Mouse (Mus musculus) MEL (cell line): ENCODE results near the gene Zfp524. TPM values are rescaled to one million over a fixed set of nuclear protein-coding genes. Genes with fewer than 3 reads are reported as not detected.

ENCODE experiments used
- DNase-seq: peaks from one replicate; pipeline ENCODE4 v3.0.0; 2011; ENCODE audit warnings: low read depth, low spot score
- H3K27ac ChIP-seq: 2 replicates; pipeline ENCODE4 v1.5.1; 2012; ENCODE audit warnings: low read depth, mild to moderate bottlenecking, control low read depth, low read length, moderate library complexity; ENCODE audit not compliant: control insufficient read depth
- H3K27me3 ChIP-seq, 2 experiments: fragments of 150-350 bp in 1 of 2; sonication (generic) in 1 of 2; 2 replicates each; pipeline ENCODE4 v1.6.1; 2012; ENCODE audit warnings: low read length in 2 of 2, mild to moderate bottlenecking in 2 of 2, improper control_type of control experiment in 1 of 2, moderate library complexity in 1 of 2; ENCODE audit not compliant: insufficient read depth in 2 of 2, control insufficient read depth in 1 of 2
- H3K36me3 ChIP-seq, 2 experiments: 2 replicates each; pipeline ENCODE4 v1.6.1; 2012 to 2014; ENCODE audit warnings: low read length in 2 of 2, improper control_type of control experiment in 1 of 2, inconsistent platforms in 1 of 2, mild to moderate bottlenecking in 1 of 2; ENCODE audit not compliant: insufficient read depth in 2 of 2, control insufficient read depth in 1 of 2
- H3K4me1 ChIP-seq, 2 experiments: fragments of 150-350 bp in 1 of 2; sonication (generic) in 1 of 2; 2 replicates each; pipeline ENCODE4 v1.6.1; 2012; ENCODE audit warnings: low read length in 2 of 2, improper control_type of control experiment in 1 of 2, mild to moderate bottlenecking in 1 of 2; ENCODE audit not compliant: insufficient read depth in 2 of 2, control insufficient read depth in 1 of 2
- H3K4me3 ChIP-seq, 2 experiments: fragments of 150-350 bp in 1 of 2; sonication (generic) in 1 of 2; 2 replicates each; pipeline ENCODE4 v1.5.1; 2012; ENCODE audit warnings: low read depth in 2 of 2, low read length in 2 of 2, mild to moderate bottlenecking in 2 of 2, moderate library complexity in 2 of 2, control low read depth in 1 of 2, improper control_type of control experiment in 1 of 2; ENCODE audit not compliant: control insufficient read depth in 1 of 2, insufficient read depth in 1 of 2
- H3K79me2 ChIP-seq: 2 replicates; pipeline ENCODE4 v1.6.1; 2012; ENCODE audit warnings: mild to moderate bottlenecking, low read length, moderate library complexity; ENCODE audit not compliant: control insufficient read depth, poor library complexity, insufficient read depth
- H3K9ac ChIP-seq: 2 replicates; pipeline ENCODE4 v1.6.1; 2012; ENCODE audit warnings: low read depth, mild to moderate bottlenecking, control low read depth, low read length, moderate library complexity; ENCODE audit not compliant: control insufficient read depth, poor library complexity, severe bottlenecking
- H3K9me3 ChIP-seq: fragments of 150-350 bp; sonication (generic); replicated peaks from 2 replicates; pipeline ENCODE4 v1.6.1; 2012; ENCODE audit warnings: mild to moderate bottlenecking, low read length, improper control_type of control experiment, moderate library complexity; ENCODE audit not compliant: insufficient read depth
- CHD1 ChIP-seq: IDR thresholded peaks from 2 replicates; pipeline ENCODE4 v1.6.1; 2012; ENCODE audit warnings: low read depth, mild to moderate bottlenecking, inconsistent platforms, low read length, improper control_type of control experiment
- CHD2 ChIP-seq: IDR thresholded peaks from 2 replicates; pipeline ENCODE4 v1.6.1; 2011; ENCODE audit warnings: low read length, improper control_type of control experiment
- CTCF ChIP-seq, 3 experiments: IDR thresholded peaks in 2 of 3; conservative IDR thresholded peaks in 1 of 3; 2 replicates each; pipeline ENCODE4 v1.5.1; 2011 to 2012; ENCODE audit warnings: low read length in 3 of 3, low read depth in 2 of 3, mild to moderate bottlenecking in 2 of 3, improper control_type of control experiment in 1 of 3, inconsistent platforms in 1 of 3, mixed read lengths in 1 of 3, moderate library complexity in 1 of 3; ENCODE audit not compliant: control insufficient read depth in 1 of 3, insufficient read depth in 1 of 3, poor library complexity in 1 of 3, severe bottlenecking in 1 of 3
- HCFC1 ChIP-seq: IDR thresholded peaks from 2 replicates; pipeline ENCODE4 v1.6.1; 2012; ENCODE audit warnings: low read depth, mild to moderate bottlenecking, inconsistent platforms, low read length, improper control_type of control experiment, moderate library complexity
- JUND ChIP-seq: IDR thresholded peaks from 2 replicates; pipeline ENCODE4 v1.6.1; 2011; ENCODE audit warnings: low read depth, mild to moderate bottlenecking, improper control_type of control experiment, low read length
- MAFK ChIP-seq: IDR thresholded peaks from 2 replicates; pipeline ENCODE4 v1.6.1; 2011; ENCODE audit warnings: low read depth, mild to moderate bottlenecking, low read length, improper control_type of control experiment, borderline replicate concordance
- MAX ChIP-seq: IDR thresholded peaks from 2 replicates; pipeline ENCODE4 v1.6.1; 2011; ENCODE audit warnings: low read length, improper control_type of control experiment
- MEF2A ChIP-seq: IDR thresholded peaks from 2 replicates; pipeline ENCODE4 v1.6.1; 2014; ENCODE audit warnings: low read depth, mild to moderate bottlenecking, inconsistent platforms, low read length, improper control_type of control experiment; ENCODE audit not compliant: poor library complexity, insufficient replicate concordance, severe bottlenecking; ENCODE audit errors: extremely low read depth
- NRF1 ChIP-seq: IDR thresholded peaks from 2 replicates; pipeline ENCODE4 v1.6.1; 2014; ENCODE audit warnings: low read depth, mild to moderate bottlenecking, inconsistent platforms, low read length, improper control_type of control experiment, moderate library complexity; ENCODE audit not compliant: poor library complexity, insufficient read depth, severe bottlenecking
- POLR2A ChIP-seq, 2 experiments: IDR thresholded peaks; 2 replicates each; pipeline ENCODE4 v1.6.1; 2011 to 2012; ENCODE audit warnings: low read length in 2 of 2, mild to moderate bottlenecking in 2 of 2, control low read depth in 1 of 2, improper control_type of control experiment in 1 of 2, low read depth in 1 of 2, moderate library complexity in 1 of 2; ENCODE audit not compliant: control insufficient read depth in 1 of 2, insufficient read depth in 1 of 2, poor library complexity in 1 of 2
- POLR2AphosphoS5 ChIP-seq: IDR thresholded peaks from 2 replicates; pipeline ENCODE4 v1.6.1; 2012; ENCODE audit warnings: low read depth, borderline replicate concordance, mild to moderate bottlenecking, inconsistent platforms, low read length, moderate library complexity, mixed read lengths
- SIN3A ChIP-seq: IDR thresholded peaks from 2 replicates; pipeline ENCODE4 v1.6.1; 2012; ENCODE audit warnings: low read length, improper control_type of control experiment, inconsistent platforms
- TAL1 ChIP-seq: IDR thresholded peaks from 2 replicates; pipeline ENCODE4 v1.6.1; 2012; ENCODE audit warnings: mild to moderate bottlenecking, inconsistent platforms, low read length, moderate library complexity, mixed read lengths
- TBP ChIP-seq: IDR thresholded peaks from 2 replicates; pipeline ENCODE4 v1.8.0; 2011; ENCODE audit warnings: low read depth, low read length, improper control_type of control experiment
- UBTF ChIP-seq: IDR thresholded peaks from 2 replicates; pipeline ENCODE4 v1.6.1; 2012; ENCODE audit warnings: low read depth, mild to moderate bottlenecking, inconsistent platforms, low read length, improper control_type of control experiment, moderate library complexity, borderline replicate concordance; ENCODE audit not compliant: insufficient read depth
- ZC3H11A ChIP-seq: IDR thresholded peaks from 2 replicates; pipeline ENCODE4 v1.6.1; 2012; ENCODE audit warnings: low read depth, mild to moderate bottlenecking, inconsistent platforms, low read length, improper control_type of control experiment
- ZKSCAN1 ChIP-seq: IDR thresholded peaks from 2 replicates; pipeline ENCODE4 v1.6.1; 2012; ENCODE audit warnings: low read depth, mild to moderate bottlenecking, inconsistent platforms, low read length, improper control_type of control experiment, moderate library complexity
- polyA plus RNA-seq, 2 experiments: library from polyadenylated mRNA; stranded (reverse) in 1 of 2; unstranded in 1 of 2; fragments of >175 nt in 1 of 2; fragments of >200 nt in 1 of 2; gene quantifications; 2 replicates each; pipeline versions ENCODE4 v1.2.1 to v1.2.4; 2012; ENCODE audit warnings: low replicate concordance in 2 of 2, low read depth in 1 of 2; ENCODE audit not compliant: insufficient read length in 2 of 2, insufficient read depth in 1 of 2, missing spikeins in 1 of 2
- total RNA-seq: library from RNA; depleted of rRNA; stranded (reverse); fragments of 300-350 nt; gene quantifications from 2 replicates; pipeline ENCODE4 v1.2.3, GENCODE M21; 2012

Zfp524 gene
- total and polyA plus RNA-seq, 3 experiments = 9.4 to 12.7 TPM; not detected in 1

- H3K79me2 ChIP-seq = no peaks in the 10 kb centered on the region
- no peaks in the 10 kb centered on the region for H3K9me3 ChIP-seq
- H3K4me3 ChIP-seq = no peak overlapping the region
- no peak for TF ChIP-seq CTCF (IDR thresholded peaks at IDR 0.05 in 2 of 3, conservative IDR thresholded peaks at IDR 0.05 in 1 of 3; ENCODE audit: control insufficient read depth in 1 of 3, insufficient read depth in 1 of 3, low read depth in 2 of 3, low read length in 3 of 3, poor library complexity in 1 of 3, severe bottlenecking in 1 of 3)
- no peak for TF ChIP-seq CHD2
- TF ChIP-seq ZKSCAN1 = no peak
- TF ChIP-seq MEF2A = no peak
- TF ChIP-seq NRF1 = no peak
- no peak for TF ChIP-seq ZC3H11A
- no peak for TF ChIP-seq UBTF
- DNase-seq = no peak
- H3K36me3 ChIP-seq = no peaks in the 10 kb centered on the region
- H3K27ac ChIP-seq = no peak overlapping the region
- no peak overlapping the region for H3K9ac ChIP-seq
- H3K4me1 ChIP-seq = no peaks in the 10 kb centered on the region
- no peaks in the 10 kb centered on the region for H3K27me3 ChIP-seq
These were observed 39.4 kb downstream of the Zfp524 start for GRCm38 (mm10) chr7:5053456-5054179.

- TF ChIP-seq TAL1 = no peak
- TF ChIP-seq HCFC1 = no peak
- TF ChIP-seq CHD2 = no peak
- TF ChIP-seq JUND = no peak
- no peak for TF ChIP-seq TBP
- no peak for TF ChIP-seq SIN3A
- no peak for TF ChIP-seq POLR2AphosphoS5
- TF ChIP-seq MAX = no peak
- no peak for TF ChIP-seq CHD1
- no peak for TF ChIP-seq POLR2A (IDR thresholded peaks at IDR 0.05; ENCODE audit: control insufficient read depth in 1 of 2, insufficient read depth in 1 of 2, low read depth in 1 of 2, low read length in 2 of 2, poor library complexity in 1 of 2)
- no peak for TF ChIP-seq MAFK
- no peak overlapping the region for H3K4me3 ChIP-seq
- H3K27ac ChIP-seq = no peak overlapping the region
- DNase-seq = no peak
- H3K9me3 ChIP-seq = no peaks in the 10 kb centered on the region
- peaks cover 0 to 5% of the 10 kb centered on the region in 2 experiments; a peak in 1 of 4 replicates for H3K4me1 ChIP-seq
- H3K79me2 ChIP-seq = peaks cover 3% of the 10 kb centered on the region; the same call in 1 of the 2 replicates
- no peaks in the 10 kb centered on the region for H3K36me3 ChIP-seq
- no peak overlapping the region for H3K9ac ChIP-seq
- no peaks in the 10 kb centered on the region for H3K27me3 ChIP-seq
These were observed 42.5 kb downstream of the Zfp524 start for GRCm38 (mm10) chr7:5056651-5057263.
